Mouse (Mus musculus) cerebellum, adult 2 months (tissue): ENCODE results near the gene Lnx2. TPM values are rescaled to one million over a fixed set of nuclear protein-coding genes. Genes with fewer than 3 reads are reported as not detected.

Experiments used
- DNase-seq, 2 experiments: peaks; one replicate each; pipeline ENCODE4 v3.0.0; 2021
- H3K27ac ChIP-seq: fragments of 200-500 bp; 2 replicates; pipeline ENCODE4 v1.5.1; 2012; ENCODE audit warnings: low read length, control low read depth, inconsistent platforms; ENCODE audit not compliant: insufficient read depth
- H3K27me3 ChIP-seq: fragments of 200-500 bp; 2 replicates; pipeline ENCODE4 v1.6.1; 2012; ENCODE audit warnings: inconsistent platforms, mild to moderate bottlenecking, low read length, moderate library complexity; ENCODE audit not compliant: control insufficient read depth, insufficient read depth
- H3K4me1 ChIP-seq: fragments of 200-500 bp; 2 replicates; pipeline ENCODE4 v1.6.1; 2011; ENCODE audit warnings: low read length; ENCODE audit not compliant: control insufficient read depth, insufficient read depth
- H3K4me3 ChIP-seq: fragments of 200-500 bp; replicated peaks from 2 replicates; pipeline ENCODE3; 2011; ENCODE audit warnings: mild to moderate bottlenecking, low read depth, low read length, control low read depth; ENCODE audit not compliant: insufficient read depth
- CTCF ChIP-seq: fragments of 200-500 bp; IDR thresholded peaks from 2 replicates; pipeline ENCODE4 v1.5.1; 2011; ENCODE audit warnings: low read depth, mild to moderate bottlenecking, control low read depth, low read length, moderate library complexity, borderline replicate concordance; ENCODE audit not compliant: insufficient read depth
- POLR2A ChIP-seq: fragments of 200-500 bp; IDR thresholded peaks from 2 replicates; pipeline ENCODE4 v1.6.1; 2011; ENCODE audit warnings: low read length, control low read depth, borderline replicate concordance; ENCODE audit not compliant: insufficient read depth
- WGBS: fragments of 180-500 bp; shearing (Covaris S2); methylation state at CpG from one replicate; pipeline ENCODE4 v1.1.7; 2018; 5-methylcytosine and 5-hydroxymethylcytosine counted together
- polyA plus RNA-seq: library from polyadenylated mRNA; depleted of rRNA; stranded (reverse); fragments of >200 nt; gene quantifications from 2 replicates; pipeline ENCODE4 v1.2.3, GENCODE M21; 2012

Gene Lnx2
- polyA plus RNA-seq, 1 experiment: 15.9 TPM

DNA sequence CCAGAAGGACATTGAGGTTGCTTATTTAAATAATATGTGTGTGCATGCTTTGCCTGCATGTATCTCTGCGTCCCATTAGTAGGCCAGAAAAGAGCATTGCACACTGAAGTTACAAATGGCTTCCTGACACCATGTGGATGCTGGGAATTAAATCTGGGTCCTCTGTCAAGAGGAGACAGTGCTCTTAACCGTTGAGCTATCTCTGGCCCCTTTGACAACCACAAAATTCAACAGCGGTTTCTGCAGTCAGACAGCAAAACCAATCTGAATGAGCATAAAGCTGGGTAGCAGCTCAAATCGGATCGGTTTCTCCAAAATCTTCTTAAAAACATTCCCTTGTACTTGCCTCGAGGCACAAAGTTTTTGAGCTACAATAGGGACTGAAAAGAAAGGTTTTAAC lies 23.3 kb downstream of the Lnx2 start:
- H3K27ac ChIP-seq: no peak overlapping the region
- WGBS: 88% methylated on average over 6 of the region's 6 CpGs
- no peak overlapping the region for H3K4me3 ChIP-seq
- H3K27me3 ChIP-seq: no peaks in the 10 kb centered on the region
- no peak for DNase-seq
- H3K4me1 ChIP-seq: peaks cover 40% of the 10 kb centered on the region
- no peak for TF ChIP-seq CTCF
- no peak for TF ChIP-seq POLR2A

DNA sequence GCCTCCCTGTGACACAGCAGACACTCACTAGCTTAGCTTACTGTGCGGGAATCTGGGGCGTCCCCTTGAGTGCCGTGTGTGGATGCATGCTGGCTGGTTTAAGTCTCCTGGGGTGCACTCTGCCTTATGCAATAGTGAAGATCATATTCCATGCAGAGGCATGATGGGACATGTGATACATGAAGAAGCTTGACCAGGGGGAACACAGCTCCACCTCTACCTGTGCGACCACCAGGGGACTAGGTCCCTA lies 24.2 kb downstream of the Lnx2 start:
- peak overlapping the region; percentile 61 for H3K27ac ChIP-seq
- DNase-seq: no peak
- TF ChIP-seq POLR2A: no peak
- TF ChIP-seq CTCF: no peak

DNA sequence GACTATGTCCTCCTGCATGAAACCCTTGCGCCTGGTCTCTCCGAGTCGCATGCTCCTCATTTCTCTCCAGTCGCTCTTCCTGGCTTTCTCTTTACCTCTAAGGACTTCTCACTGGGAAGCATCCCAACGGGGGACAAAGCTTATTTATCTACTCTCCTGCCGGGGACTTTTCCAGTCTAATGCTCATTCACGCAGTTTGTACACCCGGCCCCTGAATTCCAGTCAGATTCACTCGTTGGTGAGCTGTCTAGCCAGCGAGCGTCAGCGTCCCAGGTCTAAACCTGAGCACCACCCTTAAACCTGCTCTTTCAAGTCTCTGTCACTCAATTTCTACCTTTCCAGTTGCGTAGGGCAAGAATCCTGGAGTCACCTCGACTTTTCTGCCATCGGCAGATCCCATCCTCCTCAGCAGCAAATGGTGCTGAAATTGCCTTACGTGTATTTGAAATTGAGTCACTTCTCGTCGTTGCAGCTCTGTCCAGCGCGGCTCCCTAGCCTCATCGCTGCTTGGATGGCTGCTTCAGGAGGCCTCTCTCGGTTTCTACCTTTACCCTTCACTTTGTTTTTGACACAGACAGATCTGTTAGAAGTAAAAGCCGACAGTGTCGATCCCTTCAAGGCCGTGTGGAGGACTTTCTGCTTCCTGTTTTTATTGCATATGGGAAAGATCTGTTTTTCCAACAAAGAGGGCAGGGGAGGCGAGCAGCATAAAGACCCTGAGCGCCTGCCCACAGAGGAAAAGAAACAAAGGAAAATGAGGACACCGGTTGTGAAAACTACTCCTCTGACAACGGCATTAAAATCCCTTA lies 24.7 kb downstream of the Lnx2 start:
- Histone ChIP-seq H3K4me3 (no peak overlapping the region), H3K4me1 (peaks cover 35% of the 10 kb centered on the region), H3K27ac (peak overlapping the region; percentile 61), H3K27me3 (no peaks in the 10 kb centered on the region)
- TF ChIP-seq POLR2A (no peak), CTCF (no peak)
- WGBS: 30% methylated on average over 29 of the region's 29 CpGs
- peak; percentile 38 to 56 for DNase-seq

More for the DNA sequence above, 24.2 kb downstream of the Lnx2 start:
- H3K4me3 ChIP-seq: no peak overlapping the region
- H3K27me3 ChIP-seq: no peaks in the 10 kb centered on the region
- WGBS: 35% methylated on average over 4 of the region's 4 CpGs
- H3K4me1 ChIP-seq: peaks cover 39% of the 10 kb centered on the region

DNA sequence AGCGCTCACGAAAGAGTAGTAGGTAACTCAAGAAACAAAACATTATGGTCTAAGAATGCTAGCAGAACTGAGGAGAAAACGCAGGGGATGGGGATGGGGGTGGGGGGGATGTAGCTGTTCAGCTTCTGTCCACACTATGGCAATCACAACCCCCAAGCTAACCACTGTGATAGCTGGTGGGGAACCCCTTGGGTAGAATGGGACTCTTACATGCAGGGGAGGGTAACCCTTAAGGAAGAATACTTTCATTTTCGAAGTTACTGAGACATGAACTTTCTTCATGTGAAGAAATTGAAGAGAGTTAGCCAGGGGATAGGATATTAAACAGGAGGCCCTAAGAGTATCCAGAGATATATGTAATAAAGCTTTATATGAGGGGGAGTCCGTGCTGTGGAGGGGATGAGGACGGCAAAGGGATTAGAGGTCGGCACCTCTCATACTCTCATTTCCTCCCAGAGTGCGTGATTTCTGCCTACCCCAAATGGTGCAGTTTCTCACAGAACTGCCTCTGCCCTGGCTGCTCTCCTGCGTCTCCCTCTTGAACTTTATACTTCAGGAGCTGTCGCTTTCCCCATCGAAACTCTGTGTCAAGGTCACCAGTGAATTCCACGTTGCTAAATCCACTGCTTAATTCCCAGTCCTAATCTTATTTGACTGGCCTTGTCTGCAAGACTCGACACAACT lies 25.4 kb downstream of the Lnx2 start:
- Histone ChIP-seq H3K27ac (peak overlapping the region; percentile 61), H3K27me3 (no peaks in the 10 kb centered on the region), H3K4me3 (no peak overlapping the region), H3K4me1 (peaks cover 35% of the 10 kb centered on the region)
- WGBS: 73% methylated on average over 13 of the region's 13 CpGs
- DNase-seq: no peak
- TF ChIP-seq POLR2A (no peak), CTCF (no peak)

DNA sequence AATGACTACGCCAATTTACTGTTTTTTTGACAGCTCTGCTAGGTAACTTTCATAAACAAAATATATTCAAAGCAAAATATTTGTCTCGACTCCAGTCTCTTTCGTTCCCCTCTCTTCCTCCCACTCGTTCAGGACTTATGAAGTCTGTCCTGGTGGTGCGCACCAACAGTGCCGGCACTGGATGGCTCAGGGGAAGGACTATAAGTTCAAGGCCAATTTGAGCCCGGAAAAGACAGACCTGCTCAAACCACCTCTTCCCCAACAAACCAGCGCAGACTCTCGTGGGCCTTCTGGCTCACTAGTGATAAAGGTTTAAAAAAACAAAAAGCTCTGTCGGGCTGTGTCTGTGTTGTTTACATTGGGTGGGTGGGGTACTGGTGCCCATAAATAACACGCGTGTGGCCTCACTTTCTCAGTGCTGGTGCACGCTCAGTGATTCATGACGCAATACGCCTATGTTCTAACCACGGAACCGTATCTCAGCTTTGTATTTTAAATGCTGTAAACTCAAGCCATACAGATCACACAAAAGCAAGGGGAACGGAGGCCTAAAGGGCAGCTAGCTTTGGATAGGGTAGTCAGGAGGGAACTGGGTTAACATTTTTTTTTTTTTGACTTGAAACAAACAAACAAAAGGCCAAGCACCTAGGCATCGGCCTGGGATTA lies 26.7 kb downstream of the Lnx2 start:
- WGBS: 91% methylated on average over 19 of the region's 19 CpGs

DNA sequence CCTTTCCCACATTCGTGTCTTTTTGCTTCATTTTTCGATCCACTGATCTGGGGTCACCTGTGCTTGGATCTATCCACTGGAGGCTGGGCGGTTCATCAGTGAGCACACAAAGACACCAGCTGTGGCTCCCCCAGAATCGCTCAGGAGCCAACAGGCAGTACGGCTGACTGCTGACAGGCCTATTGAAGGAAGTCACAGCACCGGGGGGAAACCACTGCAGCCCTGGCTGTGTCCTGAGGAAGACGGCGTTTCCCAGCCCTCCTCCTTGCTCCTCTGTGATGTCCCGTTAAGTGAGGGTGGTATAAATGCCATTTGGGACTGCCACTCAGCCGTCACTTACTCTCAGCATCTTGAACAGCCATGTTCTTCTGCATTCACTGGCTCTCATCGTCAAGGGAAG lies 30.5 kb downstream of the Lnx2 start:
- WGBS: 30% methylated on average over 11 of the region's 11 CpGs
- Histone ChIP-seq H3K27ac (peak overlapping the region; percentile 66), H3K4me3 (no peak overlapping the region), H3K27me3 (no peaks in the 10 kb centered on the region), H3K4me1 (peaks cover 42% of the 10 kb centered on the region)
- TF ChIP-seq POLR2A (no peak), CTCF (no peak)
- no peak for DNase-seq

More for the DNA sequence above, 26.7 kb downstream of the Lnx2 start:
- DNase-seq: no peak
- H3K4me1 ChIP-seq: peaks cover 38% of the 10 kb centered on the region
- H3K4me3 ChIP-seq: no peak overlapping the region
- H3K27ac ChIP-seq: no peak overlapping the region
- TF ChIP-seq POLR2A (no peak), CTCF (no peak)
- no peaks in the 10 kb centered on the region for H3K27me3 ChIP-seq

DNA sequence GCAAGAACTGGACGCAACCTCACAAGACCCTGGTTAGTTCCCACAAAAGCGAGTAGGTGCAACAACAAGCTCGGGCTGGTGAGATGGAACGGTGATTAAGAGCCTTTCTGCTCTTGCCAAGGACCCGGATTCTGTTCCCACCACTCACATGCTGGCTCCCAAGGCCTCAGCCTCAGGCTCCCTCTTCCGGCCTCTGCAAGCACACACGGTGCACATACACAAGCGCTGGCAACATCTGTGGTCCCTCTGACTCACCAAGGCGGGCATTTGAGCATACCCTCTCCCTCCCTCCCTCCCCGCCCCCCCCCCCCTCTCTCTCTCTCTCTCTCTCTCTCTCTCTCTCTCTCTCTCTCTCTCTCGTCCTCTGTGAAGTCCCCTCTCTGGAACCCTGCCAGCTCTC lies 31.1 kb downstream of the Lnx2 start:
- no peak for TF ChIP-seq POLR2A
- no peak for TF ChIP-seq CTCF
- Histone ChIP-seq H3K27me3 (no peaks in the 10 kb centered on the region), H3K27ac (no peak overlapping the region), H3K4me3 (no peak overlapping the region), H3K4me1 (peaks cover 42% of the 10 kb centered on the region)
- DNase-seq: no peak
- 68% methylated on average over 10 of the region's 11 CpGs for WGBS

DNA sequence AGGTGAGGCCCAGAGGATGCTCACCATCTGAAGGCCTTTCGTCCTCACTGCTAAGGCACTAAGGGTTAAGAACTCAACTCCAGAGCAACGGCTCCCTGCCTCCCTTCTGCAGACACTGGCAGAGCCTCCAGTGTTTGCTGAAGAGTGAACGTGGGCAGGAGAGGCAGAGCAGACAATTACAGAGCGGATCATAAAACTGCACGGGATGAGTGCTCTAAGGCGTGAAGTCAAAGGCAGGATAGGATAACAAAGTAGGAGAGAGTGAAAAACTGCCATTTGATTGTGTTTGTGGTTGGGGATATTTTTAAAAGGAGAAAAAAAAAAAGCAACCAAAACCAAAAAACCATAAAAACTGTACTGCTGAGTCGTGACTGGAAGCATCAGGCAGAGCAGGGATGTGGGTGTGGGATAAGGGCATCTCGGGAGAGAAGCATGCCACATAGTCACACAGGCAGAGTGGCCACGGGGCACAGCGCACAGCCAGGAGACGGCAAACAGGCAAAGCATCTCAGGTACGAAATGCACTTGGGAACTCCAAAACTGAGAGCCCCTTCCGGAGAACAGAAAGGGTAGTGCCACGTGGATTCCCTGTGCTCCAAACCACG lies 33.0 kb downstream of the Lnx2 start:
- no peak for TF ChIP-seq POLR2A
- TF ChIP-seq CTCF: no peak
- Histone ChIP-seq H3K4me1 (peaks cover 49% of the 10 kb centered on the region), H3K27ac (no peak overlapping the region), H3K4me3 (no peak overlapping the region), H3K27me3 (no peaks in the 10 kb centered on the region)
- WGBS: 42% methylated on average over 15 of the region's 15 CpGs
- no peak for DNase-seq
